Mouse (Mus musculus) heart, embryonic 16.5 days (tissue): ENCODE data around the gene Hadha. TPM values are rescaled to one million over a fixed set of nuclear protein-coding genes. Genes with fewer than 3 reads are reported as not detected.

Experiments used
- ATAC-seq: fragments of 200-750 bp; cut with Nextera tagmentation; replicated peaks from 2 replicates; pipeline ENCODE4 v1.8.0; 2017; ENCODE audit warnings: moderate number of reproducible peaks; ENCODE audit not compliant: insufficient read depth, low FRiP score; ENCODE audit errors: extremely low read depth
- H3K27ac ChIP-seq: fragments of 300-500 bp; sonication (generic); 2 replicates; pipeline ENCODE4 v1.5.1; 2014; ENCODE audit warnings: mild to moderate bottlenecking, low read length, control low read depth, moderate library complexity
- H3K27me3 ChIP-seq: fragments of 300-500 bp; sonication (generic); 2 replicates; pipeline ENCODE4 v1.6.1; 2014; ENCODE audit warnings: low read length, mixed read lengths; ENCODE audit not compliant: control insufficient read depth, insufficient read depth
- H3K36me3 ChIP-seq: fragments of 300-500 bp; sonication (generic); 2 replicates; pipeline ENCODE4 v1.6.1; 2014; ENCODE audit not compliant: control insufficient read depth, insufficient read depth
- H3K4me1 ChIP-seq: fragments of 300-500 bp; sonication (generic); 2 replicates; pipeline ENCODE4 v1.6.1; 2014; ENCODE audit warnings: low read length, mixed read lengths; ENCODE audit not compliant: control insufficient read depth, insufficient read depth
- H3K4me2 ChIP-seq: fragments of 300-500 bp; sonication (generic); 2 replicates; pipeline ENCODE4 v1.6.1; 2014; ENCODE audit warnings: low read depth, mild to moderate bottlenecking, control low read depth, low read length
- H3K4me3 ChIP-seq: fragments of 300-500 bp; sonication (generic); 2 replicates; pipeline ENCODE4 v1.5.1; 2014; ENCODE audit warnings: mild to moderate bottlenecking, control low read depth, low read length
- H3K9ac ChIP-seq: fragments of 300-500 bp; sonication (generic); 2 replicates; pipeline ENCODE4 v1.6.1; 2014; ENCODE audit warnings: low read length, control low read depth
- H3K9me3 ChIP-seq: fragments of 300-500 bp; sonication (generic); replicated peaks from 2 replicates; pipeline ENCODE4 v1.6.1; 2016; ENCODE audit warnings: low read length; ENCODE audit not compliant: control insufficient read depth
- WGBS: fragments of 180-500 bp; shearing (Covaris S2); extraction: QIAGEN DNeasy Blood & Tissue Kit; methylation state at CpG from one replicate; pipeline ENCODE4 v1.1.7; 2014; 5-methylcytosine and 5-hydroxymethylcytosine counted together
- polyA plus RNA-seq: library from polyadenylated mRNA; unstranded; fragments of >200 nt; fragmentation: Nextera tagmentation; extraction: Ambion mirVana; gene quantifications from 2 replicates; pipeline ENCODE4 v1.2.1, GENCODE M21; 2015

The Hadha gene
- polyA plus RNA-seq, 1 experiment from 2014 or later = 361 TPM

- H3K4me2 ChIP-seq = no peak overlapping the region
- H3K27ac ChIP-seq = no peak overlapping the region
- H3K36me3 ChIP-seq = peaks cover 63% of the 10 kb centered on the region
- H3K4me1 ChIP-seq = no peaks in the 10 kb centered on the region
- H3K9ac ChIP-seq = no peak overlapping the region
- WGBS = 92% methylated on average over 4 of the region's 4 CpGs
- no peak for ATAC-seq
- no peaks in the 10 kb centered on the region for H3K27me3 ChIP-seq
- H3K4me3 ChIP-seq = no peak overlapping the region
- no peaks in the 10 kb centered on the region for H3K9me3 ChIP-seq
These were observed 16.8 kb downstream of the Hadha start for GRCm38 (mm10) chr5:30138193-30138592.

DNA sequence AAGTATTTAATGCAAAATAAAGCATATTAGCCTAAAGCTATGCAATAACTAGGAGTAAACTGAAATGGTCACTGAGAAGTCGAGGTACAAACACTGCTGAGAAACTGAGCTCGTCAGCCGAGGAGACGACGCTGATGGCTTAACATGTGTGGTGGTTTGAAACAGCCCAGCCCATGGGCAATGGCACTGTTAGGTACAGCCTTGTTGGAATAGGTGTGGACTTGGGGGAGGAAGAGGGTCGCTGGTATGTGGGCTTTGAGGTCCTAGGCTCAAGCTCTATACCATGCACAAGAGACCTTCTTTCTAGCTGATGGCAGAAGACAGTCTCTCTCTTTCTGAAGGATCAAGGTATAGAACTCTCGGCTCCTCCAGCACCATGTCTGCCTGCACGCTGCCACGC, 17.7 kb downstream of the Hadha start:
- no peak overlapping the region for H3K9ac ChIP-seq
- H3K4me3 ChIP-seq = no peak overlapping the region
- no peaks in the 10 kb centered on the region for H3K4me1 ChIP-seq
- no peaks in the 10 kb centered on the region for H3K27me3 ChIP-seq
- H3K4me2 ChIP-seq = no peak overlapping the region
- WGBS = 88% methylated on average over 9 of the region's 9 CpGs
- H3K36me3 ChIP-seq = peaks cover 63% of the 10 kb centered on the region
- no peaks in the 10 kb centered on the region for H3K9me3 ChIP-seq
- no peak overlapping the region for H3K27ac ChIP-seq
- no peak for ATAC-seq

DNA sequence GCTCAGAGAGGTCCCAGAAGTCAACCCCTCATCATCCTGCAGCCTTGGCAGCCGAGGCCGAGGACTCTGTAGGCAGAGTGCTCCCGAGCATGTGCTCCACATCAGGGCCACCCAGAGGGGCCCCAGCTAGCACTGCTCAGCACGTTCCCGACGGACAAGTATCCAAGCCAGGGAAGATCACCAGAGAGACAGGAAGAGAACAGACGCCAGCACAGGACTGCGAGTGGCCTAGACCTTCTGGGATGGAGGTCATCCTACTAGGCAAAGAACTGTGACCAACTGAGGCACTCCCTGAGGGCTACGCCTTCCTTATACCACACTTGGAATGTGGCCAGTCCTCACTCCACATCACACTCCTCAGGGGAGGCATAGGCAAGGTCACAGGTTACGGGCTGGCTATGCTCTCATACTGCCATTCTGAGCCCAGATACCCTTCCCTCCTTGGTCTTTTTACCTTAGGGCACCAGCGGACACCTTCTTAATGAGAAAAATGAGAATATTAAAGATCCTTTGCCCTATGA, 19.2 kb downstream of the Hadha start:
- no peaks in the 10 kb centered on the region for H3K9me3 ChIP-seq
- no peak overlapping the region for H3K27ac ChIP-seq
- H3K9ac ChIP-seq = no peak overlapping the region
- H3K36me3 ChIP-seq = peaks cover 62% of the 10 kb centered on the region
- no peak overlapping the region for H3K4me3 ChIP-seq
- WGBS = 85% methylated on average over 11 of the region's 11 CpGs
- H3K4me2 ChIP-seq = no peak overlapping the region
- ATAC-seq = no peak
- H3K4me1 ChIP-seq = no peaks in the 10 kb centered on the region
- H3K27me3 ChIP-seq = no peaks in the 10 kb centered on the region

DNA sequence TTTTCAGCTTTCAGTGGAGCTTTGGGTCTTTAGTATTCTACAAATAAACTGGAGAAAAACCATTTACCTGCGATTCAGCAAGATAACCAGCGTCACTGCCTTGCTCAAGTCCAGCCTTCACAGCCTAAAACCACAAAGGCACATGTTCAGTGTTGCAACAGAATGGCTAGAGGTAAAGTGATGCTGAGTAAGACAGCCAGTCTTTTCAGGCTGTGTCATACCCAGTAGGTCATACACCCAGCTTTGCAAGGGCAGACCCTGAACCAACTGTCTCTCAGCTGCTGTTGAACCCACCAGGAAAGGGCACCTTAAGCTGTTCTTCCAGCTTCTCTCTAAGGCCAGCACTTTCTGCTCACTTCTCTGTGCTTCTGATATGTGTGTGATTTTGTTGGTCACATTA, 22.8 kb downstream of the Hadha start:
- Histone ChIP-seq H3K27ac (no peak overlapping the region), H3K4me2 (no peak overlapping the region), H3K4me3 (no peak overlapping the region), H3K36me3 (peaks cover 65% of the 10 kb centered on the region), H3K4me1 (no peaks in the 10 kb centered on the region), H3K27me3 (no peaks in the 10 kb centered on the region), H3K9ac (no peak overlapping the region), H3K9me3 (no peaks in the 10 kb centered on the region)
- ATAC-seq = no peak
- 95% methylated on average over 2 of the region's 2 CpGs for WGBS

DNA sequence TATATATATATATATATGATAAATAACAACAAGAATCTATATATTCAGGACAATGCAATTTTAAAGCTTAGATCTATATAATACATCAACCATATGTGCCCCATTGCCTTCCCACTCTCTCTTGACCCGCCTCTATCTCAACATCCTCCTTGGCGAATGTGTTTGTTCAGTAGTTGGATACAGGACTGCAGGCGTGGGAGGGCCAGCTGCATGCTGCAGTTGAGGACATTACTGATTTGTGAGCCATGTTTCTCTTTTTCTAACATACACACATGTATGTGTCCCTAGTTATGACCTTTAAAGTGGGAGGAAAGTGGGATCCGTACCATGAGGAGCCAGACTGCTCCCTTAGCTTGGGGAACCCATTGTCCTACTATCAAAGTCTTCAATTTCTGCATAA, 23.7 kb downstream of the Hadha start:
- WGBS = 91% methylated on average over 4 of the region's 4 CpGs
- Histone ChIP-seq H3K4me2 (no peak overlapping the region), H3K9me3 (no peaks in the 10 kb centered on the region), H3K36me3 (peaks cover 69% of the 10 kb centered on the region), H3K27me3 (no peaks in the 10 kb centered on the region), H3K27ac (no peak overlapping the region), H3K4me3 (no peak overlapping the region), H3K4me1 (no peaks in the 10 kb centered on the region), H3K9ac (no peak overlapping the region)
- no peak for ATAC-seq

- 93% methylated on average over 6 of the region's 6 CpGs for WGBS
- no peak for ATAC-seq
- H3K27ac ChIP-seq = no peak overlapping the region
- no peak overlapping the region for H3K4me2 ChIP-seq
- no peaks in the 10 kb centered on the region for H3K27me3 ChIP-seq
- H3K9ac ChIP-seq = no peak overlapping the region
- H3K9me3 ChIP-seq = no peaks in the 10 kb centered on the region
- H3K36me3 ChIP-seq = peaks cover 76% of the 10 kb centered on the region
- no peak overlapping the region for H3K4me3 ChIP-seq
- H3K4me1 ChIP-seq = no peaks in the 10 kb centered on the region
These were observed 26.3 kb downstream of the Hadha start for GRCm38 (mm10) chr5:30128680-30129079.

- WGBS = 89% methylated on average over 13 of the region's 13 CpGs
- Histone ChIP-seq H3K4me3 (no peak overlapping the region), H3K9ac (no peak overlapping the region), H3K27me3 (no peaks in the 10 kb centered on the region), H3K4me2 (no peak overlapping the region), H3K36me3 (peaks cover 76% of the 10 kb centered on the region), H3K9me3 (no peaks in the 10 kb centered on the region), H3K4me1 (no peaks in the 10 kb centered on the region), H3K27ac (no peak overlapping the region)
- ATAC-seq = no peak
These were observed 26.9 kb downstream of the Hadha start for GRCm38 (mm10) chr5:30127921-30128597.

- H3K9me3 ChIP-seq = no peaks in the 10 kb centered on the region
- WGBS = 79% methylated on average over 7 of the region's 7 CpGs
- H3K9ac ChIP-seq = no peak overlapping the region
- H3K27ac ChIP-seq = no peak overlapping the region
- no peaks in the 10 kb centered on the region for H3K4me1 ChIP-seq
- H3K4me3 ChIP-seq = no peak overlapping the region
- no peak for ATAC-seq
- H3K36me3 ChIP-seq = peaks cover 78% of the 10 kb centered on the region
- H3K4me2 ChIP-seq = no peak overlapping the region
- H3K27me3 ChIP-seq = no peaks in the 10 kb centered on the region
These were observed 28.2 kb downstream of the Hadha start for GRCm38 (mm10) chr5:30126756-30127155.

- no peaks in the 10 kb centered on the region for H3K27me3 ChIP-seq
- H3K9me3 ChIP-seq = no peaks in the 10 kb centered on the region
- no peak overlapping the region for H3K4me3 ChIP-seq
- no peak overlapping the region for H3K9ac ChIP-seq
- peaks cover 83% of the 10 kb centered on the region for H3K36me3 ChIP-seq
- ATAC-seq = no peak
- H3K27ac ChIP-seq = no peak overlapping the region
- WGBS = 51% methylated on average over 5 of the region's 5 CpGs
- no peaks in the 10 kb centered on the region for H3K4me1 ChIP-seq
- H3K4me2 ChIP-seq = no peak overlapping the region
These were observed 29.4 kb downstream of the Hadha start for GRCm38 (mm10) chr5:30125587-30125986.
